7 mouse cellular contexts compared by ENCODE assay signal in the genomic region with DNA sequence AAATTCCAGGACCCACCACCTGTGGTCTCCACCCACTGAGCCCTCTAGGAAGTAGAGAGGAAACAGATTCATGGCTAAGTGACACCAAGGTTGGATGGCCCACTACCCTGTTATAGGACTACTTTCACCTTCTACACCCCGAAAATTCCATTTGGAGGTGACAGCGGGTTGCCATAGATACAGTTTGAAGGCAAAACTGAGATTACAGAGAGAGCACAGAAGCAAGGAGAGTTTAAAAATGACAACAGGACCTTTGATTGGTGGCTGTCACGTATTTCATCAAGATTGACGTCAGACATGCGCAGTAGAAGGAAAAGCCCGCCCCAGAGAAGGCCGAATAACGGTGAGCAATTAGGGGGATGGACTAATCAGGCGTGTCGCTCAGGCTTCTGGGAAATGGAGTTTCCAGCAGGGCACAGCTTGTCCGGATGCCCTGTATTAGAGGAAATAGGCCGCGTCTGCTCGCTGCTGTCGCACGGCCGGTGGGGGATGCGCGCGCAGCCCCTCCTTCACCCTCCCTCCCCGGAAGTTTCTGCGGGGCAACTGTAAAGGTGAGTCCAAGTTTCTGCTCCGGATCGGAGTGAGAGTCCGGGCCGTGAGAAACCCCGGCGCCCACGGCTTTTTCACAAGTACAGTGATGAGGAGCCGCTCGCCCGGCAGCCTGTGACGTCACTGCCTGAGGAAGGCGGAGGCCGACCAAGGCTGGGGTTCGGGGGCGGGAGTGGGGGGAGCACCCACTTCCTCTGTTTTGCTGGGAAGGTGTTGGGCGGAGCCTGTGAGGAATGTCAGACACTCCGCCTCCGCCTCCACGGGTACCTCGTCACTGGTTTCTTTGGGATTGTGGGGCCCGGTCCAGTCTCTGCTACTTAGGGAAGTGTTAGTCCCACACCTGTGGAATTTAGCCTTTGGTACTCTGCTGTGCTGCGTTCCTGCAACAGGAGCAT. TPM values are rescaled to one million over a fixed set of nuclear protein-coding genes. Genes with fewer than 3 reads are reported as not detected.
DNase-seq lines count a peak whose midpoint lies in the region; ATAC-seq lines count a peak whose summit lies in the region.

Gene Vrk3, plus strand, starts transcription at position 313 of the 944 bp plus-strand sequence.

- peak; percentile 96 for DNase-seq in adrenal gland, postnatal 14 days
- DNase-seq in embryonic facial prominence, embryonic 11.5 days (ENCODE audit: low spot score) = peak; percentile 97
- DNase-seq in kidney, adult 11 months = peak; percentile 98
- DNase-seq in limb, embryonic 10.5 days (ENCODE audit: low spot score) = peak; percentile 97
- DNase-seq in spleen, adult 12 weeks (ENCODE audit: low spot score) = peak; percentile 90

- peak within 1 kb of the TSS; percentile 68 for H3K4me3 ChIP-seq in embryonic facial prominence, embryonic 11.5 days (ENCODE audit: low read depth, low read length)
- peak within 1 kb of the TSS; percentile 74 for H3K4me3 ChIP-seq in limb, embryonic 10.5 days
- peak within 1 kb of the TSS; percentile 62 for H3K4me3 ChIP-seq in midbrain, embryonic 13.5 days (replicated peaks)

- peak within 1 kb of the TSS; percentile 72 for H3K27ac ChIP-seq in embryonic facial prominence, embryonic 11.5 days (replicated peaks; ENCODE audit: low read depth, low read length)
- peak within 1 kb of the TSS; percentile 88 for H3K27ac ChIP-seq in limb, embryonic 10.5 days
- peak within 1 kb of the TSS; percentile 61 for H3K27ac ChIP-seq in midbrain, embryonic 13.5 days

- peak; percentile 96 for ATAC-seq in embryonic facial prominence, embryonic 11.5 days (replicated peaks; ENCODE audit: insufficient number of reproducible peaks, low FRiP score, low TSS enrichment, low read depth)
- peak; percentile 89 for ATAC-seq in granulocyte monocyte progenitor cell, adult 5-6 weeks (replicated peaks; ENCODE audit: poor library complexity, severe bottlenecking)
- peak; percentile 97 for ATAC-seq in midbrain, embryonic 13.5 days

- under 1% methylated on average over 44 of the region's 44 CpGs for WGBS in embryonic facial prominence, embryonic 11.5 days
- WGBS in limb, embryonic 10.5 days = under 1% methylated on average over 44 of the region's 44 CpGs
- WGBS in midbrain, embryonic 13.5 days = under 1% methylated on average over 44 of the region's 44 CpGs

- H3K4me1 ChIP-seq in embryonic facial prominence, embryonic 11.5 days (ENCODE audit: control insufficient read depth, insufficient read depth, low read length) = no peaks in the 10 kb centered on the region
- peaks cover 32% of the 10 kb centered on the region for H3K4me1 ChIP-seq in limb, embryonic 10.5 days
- peaks cover 31% of the 10 kb centered on the region for H3K4me1 ChIP-seq in midbrain, embryonic 13.5 days (replicated peaks)

- H3K27me3 ChIP-seq in embryonic facial prominence, embryonic 11.5 days (ENCODE audit: control insufficient read depth, insufficient read depth, low read length) = no peaks in the 10 kb centered on the region
- 0 out of 2 replicates have a peak, but pooled peaks cover 6% of the 10 kb centered on the region for H3K27me3 ChIP-seq in limb, embryonic 10.5 days (ENCODE audit: low read depth, poor library complexity, severe bottlenecking)
- no peaks in the 10 kb centered on the region for H3K27me3 ChIP-seq in midbrain, embryonic 13.5 days

- no peaks in the 10 kb centered on the region for H3K9me3 ChIP-seq in embryonic facial prominence, embryonic 11.5 days (replicated peaks; ENCODE audit: control insufficient read depth, low read length)
- H3K9me3 ChIP-seq in limb, embryonic 10.5 days (replicated peaks) = no peaks in the 10 kb centered on the region
- H3K9me3 ChIP-seq in midbrain, embryonic 13.5 days = no peaks in the 10 kb centered on the region

- H3K36me3 ChIP-seq in embryonic facial prominence, embryonic 11.5 days (replicated peaks; ENCODE audit: control insufficient read depth, insufficient read depth, low read depth, low read length) = no peaks in the 10 kb centered on the region
- peaks cover 12% of the 10 kb centered on the region for H3K36me3 ChIP-seq in limb, embryonic 10.5 days
- H3K36me3 ChIP-seq in midbrain, embryonic 13.5 days = peaks cover 13% of the 10 kb centered on the region

- peak within 1 kb of the TSS; percentile 74 for H3K4me2 ChIP-seq in embryonic facial prominence, embryonic 11.5 days (ENCODE audit: low read depth, low read length)
- H3K4me2 ChIP-seq in midbrain, embryonic 13.5 days (replicated peaks) = peak within 1 kb of the TSS; percentile 75

- H3K9ac ChIP-seq in embryonic facial prominence, embryonic 11.5 days (replicated peaks; ENCODE audit: low read length) = peak within 1 kb of the TSS; percentile 68
- peak within 1 kb of the TSS; percentile 65 for H3K9ac ChIP-seq in midbrain, embryonic 13.5 days (replicated peaks)

RNA-seq across cellular contexts. Expression of gene Vrk3, which starts in this region (rescaled TPM):
- total RNA-seq in adrenal gland, postnatal 14 days (2021) = 34.3 and 52.4 TPM in 2 replicates
- 32.3 and 38.0 TPM in 2 replicates for polyA plus RNA-seq in embryonic facial prominence, embryonic 11.5 days (2014; fragmentation: Nextera tagmentation; extraction: Ambion mirVana)
- total RNA-seq in granulocyte monocyte progenitor cell, adult 5-6 weeks (2014; fragmentation: Nextera tagmentation) = 45.0 and 52.3 TPM in 2 replicates
- 27.4 and 34.8 TPM in 2 replicates for total RNA-seq in granulocyte monocyte progenitor cell, adult 5-6 weeks (2017)
- polyA plus RNA-seq in limb, embryonic 10.5 days (2016; fragmentation: Nextera tagmentation; extraction: Ambion mirVana) = 37.7 and 38.1 TPM in 2 replicates
- polyA plus RNA-seq in midbrain, embryonic 13.5 days (2015; fragmentation: Nextera tagmentation; extraction: Ambion mirVana) = 33.9 and 35.2 TPM in 2 replicates

Comparison
In these comparisons a context has a peak if more than half of its experiments do, and no peak if none do; other contexts are left out.
1. Peak in every context shown above with its lines: DNase-seq, ATAC-seq, H3K4me3 ChIP-seq and H3K27ac ChIP-seq.